Mouse (Mus musculus): ENCODE results near the gene Jph2.

- TF ChIP-seq POLR2A (IDR thresholded peaks at IDR 0.05; ENCODE audit: low read depth, low read length): no peak
- peak; percentile 81; the same call in 1 of the 2 replicates for TF ChIP-seq CTCF (IDR thresholded peaks at IDR 0.05; ENCODE audit: extremely low read depth, insufficient read length, insufficient replicate concordance, low read depth, low read length)
These were observed 57.5 kb downstream of the Jph2 start for GRCm38 (mm10) chr2:163340263-163340662.
